Mouse (Mus musculus): ENCODE measurements around the gene Catspere2.

DNA sequence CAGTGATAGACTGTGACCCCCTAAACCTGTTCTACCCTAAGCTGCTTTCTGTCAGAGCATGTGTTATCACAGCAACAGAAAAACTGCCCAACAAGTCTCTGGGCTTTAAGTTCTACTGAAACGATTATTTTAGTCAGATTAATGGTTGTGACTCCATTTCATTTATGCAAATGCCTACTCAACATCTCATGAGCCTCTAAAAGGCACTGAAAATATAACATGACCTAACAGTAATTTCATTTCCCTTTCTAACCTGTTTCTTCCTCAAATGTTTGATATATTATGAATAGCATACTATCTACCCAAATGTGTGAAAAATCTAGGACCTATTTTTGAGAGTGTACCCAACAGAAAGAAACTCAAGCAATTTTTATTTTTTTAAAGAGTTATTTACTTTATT lies 1.9 kb upstream of the Catspere2 start:
- TF ChIP-seq FLI1 (IDR thresholded peaks at IDR 0.05; ENCODE audit: low read length) (no peak), GATA1 (IDR thresholded peaks at IDR 0.05; ENCODE audit: borderline replicate concordance, low read length) (no peak)
